Mouse (Mus musculus): ENCODE data around the gene Snapin.

Gene Snapin

GRCm38 (mm10) chr3:90505216-90505615 lies 14.4 kb upstream of the Snapin start:
- DNase-seq (ENCODE audit: low spot score), result no peak

- no peak for DNase-seq (ENCODE audit: low spot score)
These were observed 12.6 kb upstream of the Snapin start for GRCm38 (mm10) chr3:90503444-90503843.

- DNase-seq (ENCODE audit: low spot score), result no peak
These were observed 6.8 kb upstream of the Snapin start for GRCm38 (mm10) chr3:90497597-90497996.

GRCm38 (mm10) chr3:90495850-90496525 lies 5.2 kb upstream of the Snapin start:
- no peak for DNase-seq (ENCODE audit: low spot score)

GRCm38 (mm10) chr3:90493831-90494540 lies 3.2 kb upstream of the Snapin start:
- no peak for DNase-seq (ENCODE audit: low spot score)

- no peak for DNase-seq (ENCODE audit: low spot score)
These were observed 517 bp upstream of the Snapin start for GRCm38 (mm10) chr3:90491350-90491749.

GRCm38 (mm10) chr3:90488576-90488975 lies 2.3 kb downstream of the Snapin start:
- DNase-seq (ENCODE audit: low spot score), result no peak

GRCm38 (mm10) chr3:90486998-90487397 lies 3.8 kb downstream of the Snapin start:
- DNase-seq (ENCODE audit: low spot score), result no peak

- DNase-seq (ENCODE audit: low spot score), result peak; percentile 91
These were observed 14.8 kb downstream of the Snapin start, which contains the start of gene Ilf2 for GRCm38 (mm10) chr3:90475831-90476611. Gene Ilf2, plus strand, starts transcription at chr3:90476126.

GRCm38 (mm10) chr3:90475151-90475830 lies 15.5 kb downstream of the Snapin start:
- DNase-seq (ENCODE audit: low spot score), result no peak

- no peak for DNase-seq (ENCODE audit: low spot score)
These were observed 18.6 kb downstream of the Snapin start for GRCm38 (mm10) chr3:90472213-90472612.

- no peak for DNase-seq (ENCODE audit: low spot score)
These were observed 23.1 kb downstream of the Snapin start for GRCm38 (mm10) chr3:90467618-90468300.

GRCm38 (mm10) chr3:90466311-90466766 lies 24.5 kb downstream of the Snapin start:
- DNase-seq (ENCODE audit: low spot score), result peak; percentile 52

- no peak for DNase-seq (ENCODE audit: low spot score)
These were observed 25.0 kb downstream of the Snapin start, which contains the start of gene Npr1 for GRCm38 (mm10) chr3:90465686-90466310. Gene Npr1, minus strand, starts transcription at chr3:90465866.

GRCm38 (mm10) chr3:90465081-90465685 lies 25.6 kb downstream of the Snapin start:
- peak; percentile 61 for DNase-seq (ENCODE audit: low spot score)

GRCm38 (mm10) chr3:90464552-90465080 lies 26.2 kb downstream of the Snapin start:
- peak; percentile 52 for DNase-seq (ENCODE audit: low spot score)

- no peak for DNase-seq (ENCODE audit: low spot score)
These were observed 28.3 kb downstream of the Snapin start for GRCm38 (mm10) chr3:90462579-90462978.

GRCm38 (mm10) chr3:90461935-90462334 lies 28.9 kb downstream of the Snapin start:
- no peak for DNase-seq (ENCODE audit: low spot score)

- DNase-seq (ENCODE audit: low spot score), result no peak
These were observed 30.5 kb downstream of the Snapin start for GRCm38 (mm10) chr3:90460315-90460714.

GRCm38 (mm10) chr3:90459727-90460126 lies 31.1 kb downstream of the Snapin start:
- no peak for DNase-seq (ENCODE audit: low spot score)

Data from ovary, postnatal 36 days (tissue).